Mouse (Mus musculus) layer of hippocampus, adult 2 months (tissue): ENCODE data around the gene Gast. TPM values are rescaled to one million over a fixed set of nuclear protein-coding genes. Genes with fewer than 3 reads are reported as not detected.
"Not testable (repeated sequence)": the region's sequence is repeated elsewhere in the genome, so short reads cannot be mapped to it uniquely, and the experiment has no call there.

Experiments used
- DNase-seq, 2 experiments: peaks; one replicate each; pipeline ENCODE4 v3.0.0; 2022; ENCODE audit warnings: low spot score in 2 of 2
- H3K27ac ChIP-seq: fragments of 200-600 bp; 2 replicates; pipeline ENCODE4 v1.8.1; 2022
- H3K4me3 ChIP-seq: fragments of 200-600 bp; 2 replicates; pipeline ENCODE4 v1.8.1; 2022; ENCODE audit warnings: mild to moderate bottlenecking
- CTCF ChIP-seq: fragments of 200-600 bp; conservative IDR thresholded peaks from 2 replicates; pipeline ENCODE4 v1.8.1; 2022; ENCODE audit warnings: antibody characterized with exemption, mild to moderate bottlenecking, moderate library complexity
- total RNA-seq, 2 experiments: library from RNA; stranded (reverse); gene quantifications; 2 replicates each; pipeline ENCODE4 v1.2.3; 2021

Gast gene
- total RNA-seq, 2 experiments from 2014 or later, result not detected

- Histone ChIP-seq H3K4me3 (no peak overlapping the region), H3K27ac (peak overlapping the region; percentile 91)
- peak; percentile 33 for TF ChIP-seq CTCF
- DNase-seq, result peak; percentile 57 to 73
Observed at GRCm38 (mm10) chr11:100312096-100312679, 22.0 kb upstream of the Gast start.

GRCm38 (mm10) chr11:100313424-100313823 lies 20.8 kb upstream of the Gast start:
- no peak for DNase-seq
- Histone ChIP-seq H3K27ac (peak overlapping the region; percentile 91), H3K4me3 (no peak overlapping the region)
- no peak for TF ChIP-seq CTCF

- TF ChIP-seq CTCF, result no peak
- no peak for DNase-seq
- Histone ChIP-seq H3K4me3 (no peak overlapping the region), H3K27ac (no peak overlapping the region)
Observed at GRCm38 (mm10) chr11:100315439-100315838, 18.8 kb upstream of the Gast start.

- Histone ChIP-seq H3K4me3 (no peak overlapping the region), H3K27ac (no peak overlapping the region)
- no peak for DNase-seq
- no peak for TF ChIP-seq CTCF
Observed at GRCm38 (mm10) chr11:100317826-100318380, 16.3 kb upstream of the Gast start.

GRCm38 (mm10) chr11:100318529-100319451 lies 15.4 kb upstream of the Gast start:
- TF ChIP-seq CTCF, result no peak
- Histone ChIP-seq H3K4me3 (peak overlapping the region; percentile 96), H3K27ac (peak overlapping the region; percentile 97)
- no peak for DNase-seq

GRCm38 (mm10) chr11:100319492-100320171 lies 14.6 kb upstream of the Gast start, which contains the start of gene Eif1:
Gene Eif1 (plus strand): TSS chr11:100319885.
- Histone ChIP-seq H3K4me3 (peak within 1 kb of the TSS; percentile 96), H3K27ac (peak within 1 kb of the TSS; percentile 100)
- peak; percentile 100 for DNase-seq
- peak; percentile 26; the same call in 1 of the 2 replicates for TF ChIP-seq CTCF

GRCm38 (mm10) chr11:100320172-100320630 lies 14.0 kb upstream of the Gast start:
- peak; percentile 27; the same call in 1 of the 2 replicates for TF ChIP-seq CTCF
- Histone ChIP-seq H3K4me3 (peak overlapping the region; percentile 96), H3K27ac (peak overlapping the region; percentile 100)
- DNase-seq, result peak; percentile 94 to 95

- not testable (repeated sequence) for DNase-seq
- peak overlapping the region; percentile 100 for H3K27ac ChIP-seq
- H3K4me3 ChIP-seq, result peak overlapping the region; percentile 96
Observed at GRCm38 (mm10) chr11:100320701-100321410, 13.4 kb upstream of the Gast start.

- TF ChIP-seq CTCF, result peak; percentile 48
- H3K27ac ChIP-seq, DNase-seq: not testable (repeated sequence)
- peak overlapping the region; percentile 9; the same call in 1 of the 2 replicates for H3K4me3 ChIP-seq
Observed at GRCm38 (mm10) chr11:100321479-100322305, 12.5 kb upstream of the Gast start.

GRCm38 (mm10) chr11:100322591-100323258 lies 11.5 kb upstream of the Gast start:
- Histone ChIP-seq H3K4me3 (no peak overlapping the region), H3K27ac (no peak overlapping the region)
- no peak for DNase-seq
- no peak for TF ChIP-seq CTCF

GRCm38 (mm10) chr11:100323578-100323977 lies 10.6 kb upstream of the Gast start:
- DNase-seq, result peak in 1 of 2 experiments; percentile 66
- Histone ChIP-seq H3K4me3 (no peak overlapping the region), H3K27ac (no peak overlapping the region)
- peak; percentile 89 for TF ChIP-seq CTCF
